Mouse (Mus musculus): ENCODE measurements around the gene Ppan. TPM values are rescaled to one million over a fixed set of nuclear protein-coding genes. Genes with fewer than 3 reads are reported as not detected.

Ppan gene
- 55.9 and 57.8 TPM in 2 replicates for polyA plus RNA-seq (2014; fragmentation: Nextera tagmentation; extraction: Ambion mirVana)

DNA sequence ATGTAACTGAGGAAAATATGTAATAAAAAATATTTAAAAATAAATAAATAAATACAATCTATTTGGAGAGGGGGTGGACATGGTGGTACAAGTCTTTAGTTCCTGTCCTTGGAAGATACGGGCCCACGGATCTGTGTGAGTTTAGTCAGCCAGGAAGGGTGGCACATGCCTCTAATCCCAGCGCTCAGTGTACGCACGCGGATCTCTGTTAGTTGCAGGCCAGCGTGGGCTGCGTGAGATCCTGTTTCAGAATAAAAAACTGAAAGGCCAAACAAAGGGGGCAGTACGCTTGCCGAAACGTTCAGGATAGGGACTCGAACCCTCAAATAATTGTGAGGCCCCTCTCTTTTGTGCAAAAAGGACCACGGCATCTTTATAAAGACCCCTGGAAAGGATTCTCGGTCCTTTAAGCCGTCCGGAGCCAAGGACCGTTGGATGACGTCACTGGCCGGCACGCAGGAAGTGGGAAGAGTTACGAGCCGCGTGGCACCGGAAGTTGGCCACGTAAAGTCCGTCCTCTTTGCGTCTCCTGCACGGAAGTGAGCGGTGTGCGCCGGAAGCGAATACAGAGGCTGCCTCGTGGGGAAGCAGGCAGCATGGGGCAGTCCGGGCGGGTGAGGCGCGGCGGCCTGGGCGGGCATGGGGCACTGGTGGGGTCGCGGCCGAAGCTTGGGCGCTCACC lies at the start of gene Ppan:
Gene Ppan (plus strand): TSS at position 472 of the 682 bp plus-strand sequence.
- Histone ChIP-seq H3K9me3 (ENCODE audit: control insufficient read depth, low read length) (no peaks in the 10 kb centered on the region), H3K4me2 (replicated peaks; ENCODE audit: low read depth, low read length) (peak within 1 kb of the TSS; percentile 63), H3K4me3 (ENCODE audit: low read depth, low read length) (peak within 1 kb of the TSS; percentile 95), H3K9ac (ENCODE audit: low read depth, low read length) (peak within 1 kb of the TSS; percentile 69), H3K4me1 (replicated peaks; ENCODE audit: control insufficient read depth, insufficient read depth, low read length) (no peaks in the 10 kb centered on the region; the same call in 1 of the 2 replicates), H3K36me3 (ENCODE audit: control insufficient read depth, insufficient read depth, low read length) (peaks cover 18% of the 10 kb centered on the region; the same call in 1 of the 2 replicates), H3K27ac (ENCODE audit: low read depth, low read length) (peak within 1 kb of the TSS; percentile 87), H3K27me3 (ENCODE audit: control insufficient read depth, insufficient read depth, low read length) (no peaks in the 10 kb centered on the region)
- under 1% methylated on average over 38 of the region's 43 CpGs for WGBS
- ATAC-seq (ENCODE audit: low FRiP score) (peak; percentile 97), DNase-seq (ENCODE audit: low spot score) (peak; percentile 95)

- no peak for DNase-seq (ENCODE audit: low spot score)
- 52% methylated on average over 6 of the region's 6 CpGs for WGBS
- no peak overlapping the region for H3K9ac ChIP-seq (ENCODE audit: low read depth, low read length)
- H3K4me3 ChIP-seq (ENCODE audit: low read depth, low read length), result no peak overlapping the region
- H3K27me3 ChIP-seq (ENCODE audit: control insufficient read depth, insufficient read depth, low read length), result no peaks in the 10 kb centered on the region
- H3K36me3 ChIP-seq (ENCODE audit: control insufficient read depth, insufficient read depth, low read length), result no peaks in the 10 kb centered on the region
- no peaks in the 10 kb centered on the region for H3K9me3 ChIP-seq (ENCODE audit: control insufficient read depth, low read length)
- no peak overlapping the region for H3K27ac ChIP-seq (ENCODE audit: low read depth, low read length)
- no peaks in the 10 kb centered on the region for H3K4me1 ChIP-seq (replicated peaks; ENCODE audit: control insufficient read depth, insufficient read depth, low read length)
- H3K4me2 ChIP-seq (replicated peaks; ENCODE audit: low read depth, low read length), result no peak overlapping the region
- ATAC-seq (ENCODE audit: low FRiP score), result no peak
These were observed 49.0 kb upstream of the Ppan start for GRCm38 (mm10) chr9:20838931-20839330.

- H3K9me3 ChIP-seq (ENCODE audit: control insufficient read depth, low read length), result no peaks in the 10 kb centered on the region
- no peaks in the 10 kb centered on the region for H3K4me1 ChIP-seq (replicated peaks; ENCODE audit: control insufficient read depth, insufficient read depth, low read length)
- H3K4me3 ChIP-seq (ENCODE audit: low read depth, low read length), result no peak overlapping the region
- no peak overlapping the region for H3K4me2 ChIP-seq (replicated peaks; ENCODE audit: low read depth, low read length)
- ATAC-seq (ENCODE audit: low FRiP score), result no peak
- no peak overlapping the region for H3K27ac ChIP-seq (ENCODE audit: low read depth, low read length)
- H3K36me3 ChIP-seq (ENCODE audit: control insufficient read depth, insufficient read depth, low read length), result no peaks in the 10 kb centered on the region
- DNase-seq (ENCODE audit: low spot score), result no peak
- no peak overlapping the region for H3K9ac ChIP-seq (ENCODE audit: low read depth, low read length)
- 74% methylated on average over 4 of the region's 4 CpGs for WGBS
- H3K27me3 ChIP-seq (ENCODE audit: control insufficient read depth, insufficient read depth, low read length), result no peaks in the 10 kb centered on the region
These were observed 45.8 kb upstream of the Ppan start for GRCm38 (mm10) chr9:20842211-20842610.

DNA sequence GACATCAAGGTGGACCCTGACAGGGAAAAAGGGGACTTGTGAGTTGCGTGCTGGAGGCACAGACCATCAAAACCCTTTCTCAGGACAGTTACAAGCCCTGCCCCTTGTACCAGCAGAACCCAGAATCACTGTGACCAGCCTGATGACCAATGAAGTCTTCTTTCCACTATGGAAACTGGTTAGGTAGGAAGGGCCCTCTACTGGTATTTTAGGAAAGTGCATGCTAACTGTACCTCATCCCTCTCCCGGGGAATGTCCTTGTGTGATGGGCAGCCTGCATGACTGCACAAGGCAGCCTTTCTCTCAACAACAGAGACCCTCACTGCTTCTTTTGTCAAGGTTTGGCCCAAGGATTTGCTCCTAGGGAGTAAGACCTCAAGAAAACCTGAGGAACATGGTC lies 45.3 kb upstream of the Ppan start:
- DNase-seq (ENCODE audit: low spot score) (peak; percentile 49), ATAC-seq (ENCODE audit: low FRiP score) (no peak)
- Histone ChIP-seq H3K9ac (ENCODE audit: low read depth, low read length) (no peak overlapping the region), H3K4me2 (replicated peaks; ENCODE audit: low read depth, low read length) (no peak overlapping the region), H3K27me3 (ENCODE audit: control insufficient read depth, insufficient read depth, low read length) (no peaks in the 10 kb centered on the region), H3K4me1 (replicated peaks; ENCODE audit: control insufficient read depth, insufficient read depth, low read length) (no peaks in the 10 kb centered on the region), H3K36me3 (ENCODE audit: control insufficient read depth, insufficient read depth, low read length) (no peaks in the 10 kb centered on the region), H3K4me3 (ENCODE audit: low read depth, low read length) (no peak overlapping the region), H3K27ac (ENCODE audit: low read depth, low read length) (no peak overlapping the region), H3K9me3 (ENCODE audit: control insufficient read depth, low read length) (no peaks in the 10 kb centered on the region)
- WGBS, result 35% methylated on average over 2 of the region's 2 CpGs

DNA sequence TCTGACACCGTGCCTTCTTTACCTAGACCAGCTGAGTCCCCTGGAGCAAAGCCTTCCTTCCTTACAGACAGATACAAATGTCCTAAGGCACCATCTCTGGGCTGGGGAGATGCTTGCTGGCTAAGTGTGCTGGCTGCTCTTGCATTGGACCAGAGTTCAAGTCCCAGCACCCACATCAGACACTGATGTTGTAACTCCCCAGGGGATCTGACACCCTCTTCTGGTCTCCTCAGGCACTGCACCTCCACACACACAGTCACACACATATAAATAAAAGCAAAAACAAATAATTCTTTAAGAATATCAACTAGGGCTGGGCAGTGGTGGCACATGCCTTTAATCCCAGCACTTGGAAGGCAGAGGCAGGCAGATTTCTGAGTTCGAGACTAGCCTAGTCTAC lies 37.8 kb upstream of the Ppan start:
- H3K4me1 ChIP-seq (replicated peaks; ENCODE audit: control insufficient read depth, insufficient read depth, low read length), result no peaks in the 10 kb centered on the region
- DNase-seq (ENCODE audit: low spot score) (no peak), ATAC-seq (ENCODE audit: low FRiP score) (no peak)
- 80% methylated on average over 2 of the region's 2 CpGs for WGBS
- H3K27me3 ChIP-seq (ENCODE audit: control insufficient read depth, insufficient read depth, low read length), result no peaks in the 10 kb centered on the region
- no peak overlapping the region for H3K4me3 ChIP-seq (ENCODE audit: low read depth, low read length)
- H3K4me2 ChIP-seq (replicated peaks; ENCODE audit: low read depth, low read length), result no peak overlapping the region
- H3K9ac ChIP-seq (ENCODE audit: low read depth, low read length), result no peak overlapping the region
- H3K36me3 ChIP-seq (ENCODE audit: control insufficient read depth, insufficient read depth, low read length), result no peaks in the 10 kb centered on the region
- H3K27ac ChIP-seq (ENCODE audit: low read depth, low read length), result no peak overlapping the region
- H3K9me3 ChIP-seq (ENCODE audit: control insufficient read depth, low read length), result no peaks in the 10 kb centered on the region

GRCm38 (mm10) chr9:20857131-20857530 lies 30.8 kb upstream of the Ppan start:
- H3K4me1 ChIP-seq (replicated peaks; ENCODE audit: control insufficient read depth, insufficient read depth, low read length), result no peaks in the 10 kb centered on the region
- no peaks in the 10 kb centered on the region for H3K36me3 ChIP-seq (ENCODE audit: control insufficient read depth, insufficient read depth, low read length)
- no peak for ATAC-seq (ENCODE audit: low FRiP score)
- DNase-seq (ENCODE audit: low spot score), result peak; percentile 68
- H3K27me3 ChIP-seq (ENCODE audit: control insufficient read depth, insufficient read depth, low read length), result no peaks in the 10 kb centered on the region
- no peaks in the 10 kb centered on the region for H3K9me3 ChIP-seq (ENCODE audit: control insufficient read depth, low read length)
- H3K9ac ChIP-seq (ENCODE audit: low read depth, low read length), result no peak overlapping the region
- H3K4me3 ChIP-seq (ENCODE audit: low read depth, low read length), result no peak overlapping the region
- no peak overlapping the region for H3K27ac ChIP-seq (ENCODE audit: low read depth, low read length)
- no peak overlapping the region for H3K4me2 ChIP-seq (replicated peaks; ENCODE audit: low read depth, low read length)
- WGBS, result 10% methylated on average over 6 of the region's 6 CpGs

DNA sequence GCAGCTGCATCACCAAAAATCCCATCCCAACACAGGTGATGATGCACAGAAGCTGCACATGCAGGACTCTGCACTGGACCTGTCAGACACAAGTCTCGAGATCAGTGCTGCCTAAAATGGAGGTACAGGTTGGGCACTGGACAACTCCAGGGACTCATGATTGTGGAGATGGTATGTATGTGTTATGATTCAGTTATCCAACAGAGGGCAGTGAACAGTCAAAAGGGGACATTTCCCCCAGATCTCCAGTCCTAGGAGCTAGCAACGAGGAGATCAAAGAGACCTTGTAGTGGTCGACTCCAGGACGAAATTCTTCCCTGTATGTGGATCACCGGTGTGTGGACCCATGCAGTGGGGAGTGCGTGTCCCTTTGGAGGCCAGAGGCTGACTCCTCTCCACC lies 28.0 kb upstream of the Ppan start:
- H3K27me3 ChIP-seq (ENCODE audit: control insufficient read depth, insufficient read depth, low read length), result no peaks in the 10 kb centered on the region
- no peaks in the 10 kb centered on the region for H3K9me3 ChIP-seq (ENCODE audit: control insufficient read depth, low read length)
- ATAC-seq (ENCODE audit: low FRiP score) (no peak), DNase-seq (ENCODE audit: low spot score) (no peak)
- no peak overlapping the region for H3K9ac ChIP-seq (ENCODE audit: low read depth, low read length)
- H3K4me3 ChIP-seq (ENCODE audit: low read depth, low read length), result no peak overlapping the region
- H3K4me1 ChIP-seq (replicated peaks; ENCODE audit: control insufficient read depth, insufficient read depth, low read length), result no peaks in the 10 kb centered on the region
- no peak overlapping the region for H3K4me2 ChIP-seq (replicated peaks; ENCODE audit: low read depth, low read length)
- WGBS, result 58% methylated on average over 6 of the region's 6 CpGs
- no peak overlapping the region for H3K27ac ChIP-seq (ENCODE audit: low read depth, low read length)
- no peaks in the 10 kb centered on the region for H3K36me3 ChIP-seq (ENCODE audit: control insufficient read depth, insufficient read depth, low read length)

- H3K9ac ChIP-seq (ENCODE audit: low read depth, low read length), result no peak overlapping the region
- ATAC-seq (ENCODE audit: low FRiP score) (no peak), DNase-seq (ENCODE audit: low spot score) (peak; percentile 69)
- H3K4me1 ChIP-seq (replicated peaks; ENCODE audit: control insufficient read depth, insufficient read depth, low read length), result no peaks in the 10 kb centered on the region
- H3K4me3 ChIP-seq (ENCODE audit: low read depth, low read length), result no peak overlapping the region
- no peak overlapping the region for H3K4me2 ChIP-seq (replicated peaks; ENCODE audit: low read depth, low read length)
- WGBS, result 13% methylated on average over 4 of the region's 4 CpGs
- H3K36me3 ChIP-seq (ENCODE audit: control insufficient read depth, insufficient read depth, low read length), result no peaks in the 10 kb centered on the region
- H3K27me3 ChIP-seq (ENCODE audit: control insufficient read depth, insufficient read depth, low read length), result 0 out of 2 replicates have a peak, but pooled peaks cover 2% of the 10 kb centered on the region
- H3K27ac ChIP-seq (ENCODE audit: low read depth, low read length), result no peak overlapping the region
- no peaks in the 10 kb centered on the region for H3K9me3 ChIP-seq (ENCODE audit: control insufficient read depth, low read length)
These were observed 26.2 kb upstream of the Ppan start for GRCm38 (mm10) chr9:20861821-20862220.

- H3K27me3 ChIP-seq (ENCODE audit: control insufficient read depth, insufficient read depth, low read length), result 0 out of 2 replicates have a peak, but pooled peaks cover 2% of the 10 kb centered on the region
- 61% methylated on average over 4 of the region's 4 CpGs for WGBS
- no peaks in the 10 kb centered on the region for H3K36me3 ChIP-seq (ENCODE audit: control insufficient read depth, insufficient read depth, low read length)
These were observed 25.8 kb upstream of the Ppan start for GRCm38 (mm10) chr9:20862225-20862624.

More at GRCm38 (mm10) chr9:20862225-20862624, 25.8 kb upstream of the Ppan start:
- no peaks in the 10 kb centered on the region for H3K4me1 ChIP-seq (replicated peaks; ENCODE audit: control insufficient read depth, insufficient read depth, low read length)
- no peaks in the 10 kb centered on the region for H3K9me3 ChIP-seq (ENCODE audit: control insufficient read depth, low read length)
- no peak overlapping the region for H3K4me2 ChIP-seq (replicated peaks; ENCODE audit: low read depth, low read length)
- ATAC-seq (ENCODE audit: low FRiP score) (no peak), DNase-seq (ENCODE audit: low spot score) (no peak)
- no peak overlapping the region for H3K27ac ChIP-seq (ENCODE audit: low read depth, low read length)
- H3K9ac ChIP-seq (ENCODE audit: low read depth, low read length), result no peak overlapping the region
- H3K4me3 ChIP-seq (ENCODE audit: low read depth, low read length), result no peak overlapping the region

Data from hindbrain, embryonic 11.5 days (tissue).